Mouse (Mus musculus) heart, adult 10 weeks (tissue): ENCODE results near the gene Nop16. TPM values are rescaled to one million over a fixed set of nuclear protein-coding genes. Genes with fewer than 3 reads are reported as not detected.

Experiments
- polyA plus RNA-seq: library from polyadenylated mRNA; stranded (reverse); fragments of 350-450 nt; fragmentation: Illumina TruSeq; extraction: RNeasy Lipid Tissue Mini Kit (QIAGEN cat#74804); gene quantifications from one replicate; pipeline ENCODE4 v1.2.3, GENCODE M21; 2014; ENCODE audit warnings: low read depth, low replicate concordance

Nop16 gene
- 21.3 TPM for polyA plus RNA-seq

GRCm38 (mm10) chr13:54589996-54590951 lies at the start of gene Nop16, which contains the start of gene Higd2a:
Gene Nop16 (minus strand): TSS chr13:54590090.
Gene Higd2a (plus strand): TSS chr13:54590207.

GRCm38 (mm10) chr13:54621155-54621932 lies 31.5 kb upstream of the Nop16 start, which contains the start of gene Faf2:
Gene Faf2 (plus strand): TSS chr13:54621784.

GRCm38 (mm10) chr13:54610972-54611754 lies 21.3 kb upstream of the Nop16 start, which contains the start of gene Cltb:
Gene Cltb (minus strand): TSS chr13:54611344.

GRCm38 (mm10) chr13:54574854-54575481 lies 14.9 kb downstream of the Nop16 start, which contains the start of gene Arl10:
Gene Arl10 (plus strand): TSS chr13:54575015.

GRCm38 (mm10) chr13:54565201-54565581 lies 24.7 kb downstream of the Nop16 start, which contains the start of gene 4833439L19Rik:
Gene 4833439L19Rik (minus strand): TSS chr13:54565435.

Other genes starting within 250 kb of the Nop16 start
- gene Cplx2, start 218.7 kb downstream of the Nop16 start, polyA plus RNA-seq: 2.0 TPM
- 16.4 TPM for gene Thoc3, start 121.2 kb downstream of the Nop16 start, polyA plus RNA-seq
- 3.4 TPM for gene Simc1, start 86.3 kb downstream of the Nop16 start, polyA plus RNA-seq
- 111 TPM for gene 4833439L19Rik, start 24.7 kb downstream of the Nop16 start, polyA plus RNA-seq
- gene Arl10, start 15.1 kb downstream of the Nop16 start, polyA plus RNA-seq: 6.3 TPM
- 199 TPM for gene Higd2a, start 117 bp upstream of the Nop16 start, polyA plus RNA-seq
- gene Cltb, start 21.3 kb upstream of the Nop16 start, polyA plus RNA-seq: 65.5 TPM
- 15.1 TPM for gene Faf2, start 31.7 kb upstream of the Nop16 start, polyA plus RNA-seq
- 37.2 TPM for gene Rnf44, start 103.8 kb upstream of the Nop16 start, polyA plus RNA-seq
- not detected for gene Cdhr2, start 111.4 kb upstream of the Nop16 start, polyA plus RNA-seq
- not detected for gene Gprin1, start 159.8 kb upstream of the Nop16 start, polyA plus RNA-seq
- gene Sncb, start 176.5 kb upstream of the Nop16 start, polyA plus RNA-seq: not detected
- not detected for gene Eif4e1b, start 193.9 kb upstream of the Nop16 start, polyA plus RNA-seq
- gene Tspan17, start 199.3 kb upstream of the Nop16 start, polyA plus RNA-seq: 11.7 TPM